Mouse (Mus musculus) embryonic fibroblast, embryonic 13.5 days (primary cell): ENCODE data around the gene Prg2. TPM values are rescaled to one million over a fixed set of nuclear protein-coding genes. Genes with fewer than 3 reads are reported as not detected.
A peak's percentile ranks its signal among the peaks of the same experiment; 100 is the strongest.

ENCODE experiments used
- H3K27ac ChIP-seq: 2 replicates; pipeline ENCODE4 v1.5.1; 2012; ENCODE audit warnings: low read length, control low read depth, inconsistent platforms; ENCODE audit not compliant: insufficient read depth
- H3K4me1 ChIP-seq: 2 replicates; pipeline ENCODE4 v1.6.1; 2011; ENCODE audit warnings: low read length; ENCODE audit not compliant: control insufficient read depth, insufficient read depth
- H3K4me3 ChIP-seq: 2 replicates; pipeline ENCODE4 v1.5.1; 2011; ENCODE audit warnings: mild to moderate bottlenecking, control low read depth, low read length; ENCODE audit not compliant: insufficient read depth
- CTCF ChIP-seq: IDR thresholded peaks from 2 replicates; pipeline ENCODE4 v1.5.1; 2011; ENCODE audit warnings: mild to moderate bottlenecking, control low read depth, low read length, moderate library complexity, borderline replicate concordance; ENCODE audit not compliant: insufficient read depth
- POLR2A ChIP-seq: IDR thresholded peaks from 2 replicates; pipeline ENCODE4 v1.6.1; 2011; ENCODE audit warnings: low read depth, mild to moderate bottlenecking, control low read depth, low read length, moderate library complexity
- polyA plus RNA-seq: library from polyadenylated mRNA; stranded (reverse); fragments of >200 nt; gene quantifications from 2 replicates; pipeline ENCODE4 v1.2.4, GENCODE M21; 2011; ENCODE audit warnings: low read depth; ENCODE audit not compliant: missing spikeins, insufficient read length

The Prg2 gene
- polyA plus RNA-seq, 1 experiment, result not detected

- Histone ChIP-seq H3K4me3 (no peak overlapping the region), H3K4me1 (no peaks in the 10 kb centered on the region), H3K27ac (no peak overlapping the region)
- TF ChIP-seq CTCF (no peak), POLR2A (no peak)
Measured at GRCm38 (mm10) chr2:84941332-84941731, 38.9 kb upstream of the Prg2 start.

- H3K4me3 ChIP-seq, result no peak overlapping the region
- no peaks in the 10 kb centered on the region for H3K4me1 ChIP-seq
- TF ChIP-seq POLR2A (no peak), CTCF (no peak)
Measured at GRCm38 (mm10) chr2:84941795-84942194, 38.5 kb upstream of the Prg2 start.

GRCm38 (mm10) chr2:84947154-84947771 lies 33.0 kb upstream of the Prg2 start:
- TF ChIP-seq CTCF (no peak), POLR2A (no peak)
- Histone ChIP-seq H3K4me1 (no peaks in the 10 kb centered on the region; the same call in 1 of the 2 replicates), H3K27ac (no peak overlapping the region), H3K4me3 (no peak overlapping the region)

More at GRCm38 (mm10) chr2:84941795-84942194, 38.5 kb upstream of the Prg2 start:
- H3K27ac ChIP-seq, result no peak overlapping the region

DNA sequence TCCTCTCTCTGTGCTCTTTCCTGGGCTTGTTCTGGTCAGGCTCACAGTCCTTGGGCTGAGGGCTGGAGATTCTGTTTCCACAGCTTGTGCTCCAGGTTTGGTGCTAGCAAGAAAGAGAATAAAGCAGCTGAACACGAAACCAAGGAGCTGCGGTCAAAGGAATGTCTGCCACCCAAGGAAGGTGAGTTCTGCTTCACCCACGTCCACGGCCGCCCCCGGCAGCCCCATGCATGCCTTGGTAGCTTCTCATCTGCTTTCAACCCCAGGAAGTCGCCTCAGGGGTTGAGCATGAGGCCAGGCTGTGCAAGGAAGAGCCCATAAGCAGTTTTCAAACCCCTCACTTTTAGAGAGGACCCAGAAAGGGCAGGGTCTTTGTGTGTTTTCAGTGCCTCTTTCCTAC lies 32.0 kb upstream of the Prg2 start:
- Histone ChIP-seq H3K4me1 (no peaks in the 10 kb centered on the region; the same call in 1 of the 2 replicates), H3K27ac (no peak overlapping the region), H3K4me3 (no peak overlapping the region)
- TF ChIP-seq POLR2A (no peak), CTCF (no peak)

DNA sequence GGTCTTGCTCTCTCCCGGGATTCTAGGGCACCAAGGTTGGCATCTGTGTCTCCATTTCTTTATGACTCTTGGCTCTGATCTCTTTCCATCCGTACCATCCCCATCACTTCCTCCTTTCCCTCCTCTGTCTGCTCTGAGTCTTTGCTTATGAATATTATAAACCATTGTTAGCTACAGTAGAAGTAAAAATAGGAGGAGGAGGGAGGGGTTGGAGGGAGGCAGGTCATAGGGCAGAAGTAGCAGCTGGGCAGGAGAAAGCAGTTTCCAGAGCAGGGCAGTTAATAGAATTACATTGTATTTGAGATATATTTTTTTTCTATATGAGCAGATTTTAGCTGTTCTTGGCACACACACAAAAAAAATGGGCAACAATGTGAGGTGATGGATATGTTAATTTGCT lies 31.5 kb upstream of the Prg2 start:
- no peaks in the 10 kb centered on the region; the same call in 1 of the 2 replicates for H3K4me1 ChIP-seq
- no peak for TF ChIP-seq CTCF
- no peak for TF ChIP-seq POLR2A
- H3K4me3 ChIP-seq, result no peak overlapping the region
- H3K27ac ChIP-seq, result no peak overlapping the region

- Histone ChIP-seq H3K4me1 (no peaks in the 10 kb centered on the region; the same call in 1 of the 2 replicates), H3K4me3 (no peak overlapping the region)
- TF ChIP-seq POLR2A (no peak), CTCF (no peak)
Measured at GRCm38 (mm10) chr2:84951027-84951426, 29.2 kb upstream of the Prg2 start.

DNA sequence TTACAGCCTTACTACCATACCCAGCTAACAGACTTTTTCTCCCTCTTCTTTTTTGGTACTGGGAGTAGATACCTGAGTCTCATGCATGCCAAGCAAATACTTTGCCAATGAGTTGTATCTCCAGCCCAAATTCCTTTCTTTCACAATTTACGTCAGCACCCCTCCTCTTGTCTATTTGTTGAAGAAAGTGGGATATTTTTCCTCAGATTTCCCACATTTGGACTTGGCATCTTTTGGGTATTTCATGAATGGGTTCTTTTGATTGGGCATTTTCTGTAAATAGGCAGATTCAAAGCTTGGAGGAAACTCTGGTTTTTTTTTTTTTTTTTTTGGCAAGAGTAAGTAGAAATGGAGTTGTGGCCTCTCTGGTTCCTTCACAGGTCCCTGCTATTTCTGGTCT lies 28.0 kb upstream of the Prg2 start:
- TF ChIP-seq POLR2A (no peak), CTCF (no peak)
- no peak overlapping the region for H3K4me3 ChIP-seq

More at GRCm38 (mm10) chr2:84951027-84951426, 29.2 kb upstream of the Prg2 start:
- H3K27ac ChIP-seq, result no peak overlapping the region

DNA sequence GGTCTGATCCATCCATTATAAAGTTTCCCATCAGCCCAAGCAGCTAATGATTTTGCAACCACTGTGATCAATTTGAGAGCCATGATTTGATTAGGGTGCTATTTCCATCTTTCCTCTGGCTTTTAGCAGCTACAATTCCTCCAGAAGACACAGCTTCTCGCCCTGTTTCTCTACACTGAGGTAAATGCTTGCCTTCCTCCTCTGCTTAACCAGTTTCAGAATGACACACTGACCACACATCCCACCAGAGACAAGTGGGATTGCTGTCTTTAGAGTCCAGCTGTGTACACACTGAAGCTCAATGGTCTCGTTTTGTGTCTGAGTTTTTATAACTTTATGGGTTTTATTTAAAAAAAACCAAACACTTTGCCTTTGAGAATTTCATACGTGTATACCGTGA lies 27.6 kb upstream of the Prg2 start:
- H3K27ac ChIP-seq, result no peak overlapping the region
- TF ChIP-seq POLR2A (no peak), CTCF (no peak)

More for the DNA sequence above, 28.0 kb upstream of the Prg2 start:
- no peak overlapping the region for H3K27ac ChIP-seq
- H3K4me1 ChIP-seq, result no peaks in the 10 kb centered on the region; the same call in 1 of the 2 replicates

DNA sequence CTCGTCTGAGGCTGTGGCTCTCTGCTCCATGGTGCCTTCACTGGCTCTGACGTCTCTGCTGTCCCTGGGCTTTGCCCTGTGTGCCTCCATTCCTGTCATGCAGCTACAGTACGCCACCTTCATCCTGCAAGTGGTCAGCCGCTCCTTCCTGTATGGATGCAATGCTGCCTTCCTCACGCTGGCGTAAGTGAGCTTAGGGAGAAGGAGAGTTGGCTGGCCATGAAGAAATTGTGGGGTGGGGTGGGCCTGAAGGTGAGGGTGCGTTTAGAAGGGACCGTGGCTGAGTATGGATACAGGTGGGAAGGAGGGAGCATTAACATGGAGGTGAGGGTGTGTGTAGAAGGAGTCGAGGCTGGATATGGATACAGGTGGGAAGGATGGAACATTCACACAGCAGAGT lies 24.8 kb upstream of the Prg2 start:
- no peaks in the 10 kb centered on the region; the same call in 1 of the 2 replicates for H3K4me1 ChIP-seq
- H3K27ac ChIP-seq, result no peak overlapping the region
- TF ChIP-seq CTCF, result no peak
- H3K4me3 ChIP-seq, result no peak overlapping the region

More for the DNA sequence above, 27.6 kb upstream of the Prg2 start:
- Histone ChIP-seq H3K4me1 (no peaks in the 10 kb centered on the region; the same call in 1 of the 2 replicates), H3K4me3 (no peak overlapping the region)

DNA sequence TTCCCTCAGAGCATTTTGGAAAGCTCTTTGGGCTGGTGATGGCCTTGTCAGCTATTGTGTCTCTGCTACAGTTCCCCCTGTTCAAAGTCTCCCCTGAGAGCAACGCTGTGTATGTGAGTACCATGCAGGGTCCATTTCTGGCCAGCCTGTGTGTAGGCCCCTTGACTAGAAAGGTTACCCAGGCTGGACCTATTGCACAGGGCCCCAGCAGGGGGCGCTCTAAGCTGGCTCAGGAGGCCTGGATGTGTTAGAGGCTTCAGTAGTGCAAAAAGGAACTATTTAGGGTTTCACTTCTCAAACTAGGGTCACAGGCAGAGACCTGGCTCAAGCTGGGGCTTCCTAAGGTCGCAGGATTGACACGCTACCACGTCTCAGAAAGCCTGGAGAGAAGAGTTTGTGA lies 24.0 kb upstream of the Prg2 start:
- TF ChIP-seq CTCF (peak; percentile 46; the same call in 1 of the 2 replicates), POLR2A (no peak)
- Histone ChIP-seq H3K4me1 (no peaks in the 10 kb centered on the region; the same call in 1 of the 2 replicates), H3K4me3 (no peak overlapping the region), H3K27ac (no peak overlapping the region)
